8 mouse cellular contexts compared by ENCODE assay signal in the genomic region with DNA sequence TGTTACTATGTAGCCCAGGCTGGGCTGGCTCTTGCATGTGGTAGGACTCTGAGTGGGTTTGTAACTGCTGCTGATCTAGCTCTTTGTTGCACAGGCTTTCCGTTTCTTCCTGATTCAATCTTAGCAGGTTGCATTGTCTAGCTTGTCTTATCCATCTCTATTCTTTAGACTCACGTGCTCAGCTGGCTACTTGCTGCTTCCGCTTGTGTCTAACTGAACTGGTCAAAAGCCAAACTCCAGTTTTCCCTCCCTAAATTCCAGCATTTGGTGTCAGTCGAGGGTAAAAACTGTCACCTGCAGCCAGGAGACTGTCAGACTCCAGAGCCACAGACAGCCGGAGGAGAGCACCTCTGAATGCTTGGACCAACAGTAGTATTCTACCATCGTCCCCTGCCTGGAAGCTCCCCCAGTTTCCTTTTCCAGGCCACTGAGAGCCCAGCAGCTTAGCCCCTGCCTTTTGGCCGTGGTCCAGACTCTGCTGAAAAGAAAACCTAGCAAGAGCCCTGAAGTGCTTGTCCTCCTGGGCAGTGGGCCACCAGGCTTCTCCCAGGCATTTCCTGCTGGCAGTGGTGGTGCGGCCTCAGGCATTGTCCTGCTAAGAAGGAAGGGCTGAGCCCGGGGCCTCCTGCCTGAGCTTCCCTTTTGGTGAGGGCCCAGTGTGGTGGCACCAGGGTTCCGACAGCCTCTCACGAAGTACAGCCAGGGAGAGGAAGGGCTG. TPM values are rescaled to one million over a fixed set of nuclear protein-coding genes. Genes with fewer than 3 reads are reported as not detected.
A peak's percentile ranks its signal among the peaks of the same experiment; 100 is the strongest.
DNase-seq lines count a peak whose midpoint lies in the region; ATAC-seq and TF ChIP-seq lines count a peak whose summit lies in the region.

No protein-coding gene starts in this region.

- peak overlapping the region; percentile 4; the same call in 1 of the 2 replicates for H3K4me2 ChIP-seq in forebrain, embryonic 16.5 days (ENCODE audit: low read length)
- peak overlapping the region; percentile 32; the same call in 1 of the 2 replicates for H3K4me2 ChIP-seq in heart, postnatal 0 days (ENCODE audit: low read depth, low read length)
- H3K4me2 ChIP-seq in liver, postnatal 0 days (ENCODE audit: low read depth, low read length), result no peak overlapping the region

- TF ChIP-seq CTCF in brain, embryonic 14.5 days (IDR thresholded peaks at IDR 0.05; ENCODE audit: borderline replicate concordance, extremely low read depth, insufficient read depth, insufficient read length), result no peak
- peak; percentile 9; the same call in 1 of the 2 replicates for TF ChIP-seq CTCF in heart, postnatal 0 days (IDR thresholded peaks at IDR 0.05; ENCODE audit: low read depth)
- no peak for TF ChIP-seq CTCF in liver, postnatal 0 days (IDR thresholded peaks at IDR 0.05; ENCODE audit: low read depth)

- peak; percentile 73 for DNase-seq in 416B (ENCODE audit: low read depth)
- peak; percentile 95 for DNase-seq in brain, embryonic 14.5 days (ENCODE audit: low read depth)
- DNase-seq in heart, postnatal 0 days (ENCODE audit: low spot score), result peak; percentile 91
- peak; percentile 90 to 91 for DNase-seq in kidney, postnatal 36 days
- DNase-seq in liver, postnatal 0 days, result peak; percentile 42
- peak; percentile 78 for DNase-seq in right cerebral cortex, adult 18-20 months
- no peak for DNase-seq in thymus, postnatal 10 days (ENCODE audit: low spot score in 2 of 2)

- TF ChIP-seq EP300 in heart, postnatal 0 days (IDR thresholded peaks at IDR 0.05; ENCODE audit: low read depth), result peak; percentile 57; the same call in 1 of the 2 replicates
- no peak for TF ChIP-seq EP300 in liver, postnatal 0 days (IDR thresholded peaks at IDR 0.05; ENCODE audit: low read depth)

- peaks cover 14% of the 10 kb centered on the region for H3K9me3 ChIP-seq in forebrain, embryonic 16.5 days (ENCODE audit: control insufficient read depth, low read length)
- H3K9me3 ChIP-seq in heart, postnatal 0 days (replicated peaks; ENCODE audit: control insufficient read depth, low read length), result peaks cover 11% of the 10 kb centered on the region
- peaks cover 4% of the 10 kb centered on the region for H3K9me3 ChIP-seq in liver, postnatal 0 days (ENCODE audit: low read length)

- H3K27ac ChIP-seq in forebrain, embryonic 16.5 days (ENCODE audit: low read length), result peak overlapping the region; percentile 57
- peak overlapping the region; percentile 92 for H3K27ac ChIP-seq in heart, postnatal 0 days (ENCODE audit: low read depth)
- H3K27ac ChIP-seq in liver, postnatal 0 days (ENCODE audit: low read depth), result peak overlapping the region; percentile 13; the same call in 1 of the 2 replicates

- H3K27me3 ChIP-seq in forebrain, embryonic 16.5 days (replicated peaks; ENCODE audit: control insufficient read depth, insufficient read depth, low read length), result no peaks in the 10 kb centered on the region
- no peaks in the 10 kb centered on the region for H3K27me3 ChIP-seq in heart, postnatal 0 days (ENCODE audit: control insufficient read depth, insufficient read depth, low read length)
- peaks cover 16% of the 10 kb centered on the region; the same call in 1 of the 2 replicates for H3K27me3 ChIP-seq in liver, postnatal 0 days (ENCODE audit: insufficient read depth, low read length)

- ATAC-seq in forebrain, embryonic 16.5 days, result peak; percentile 37
- peak; percentile 77 for ATAC-seq in heart, postnatal 0 days (ENCODE audit: insufficient read depth, low read depth)
- 0 out of 2 replicates have a peak, but pooled peaks have one; percentile 9 for ATAC-seq in liver, postnatal 0 days

- no peak overlapping the region; the same call in 1 of the 2 replicates for H3K9ac ChIP-seq in forebrain, embryonic 16.5 days (replicated peaks; ENCODE audit: low read depth, low read length)
- H3K9ac ChIP-seq in heart, postnatal 0 days (replicated peaks; ENCODE audit: low read depth, low read length), result peak overlapping the region; percentile 38; the same call in 1 of the 2 replicates
- H3K9ac ChIP-seq in liver, postnatal 0 days (replicated peaks), result no peak overlapping the region

- 10% methylated on average over 11 of the region's 11 CpGs for WGBS in forebrain, embryonic 16.5 days
- WGBS in heart, postnatal 0 days, result 15% methylated on average over 11 of the region's 11 CpGs
- 42% methylated on average over 11 of the region's 11 CpGs for WGBS in liver, postnatal 0 days (ENCODE audit: insufficient replicate concordance)

- H3K4me3 ChIP-seq in forebrain, embryonic 16.5 days (replicated peaks; ENCODE audit: low read length), result no peak overlapping the region
- no peak overlapping the region for H3K4me3 ChIP-seq in heart, postnatal 0 days (ENCODE audit: low read depth, low read length)
- H3K4me3 ChIP-seq in liver, postnatal 0 days (ENCODE audit: low read depth, low read length), result no peak overlapping the region

- H3K4me1 ChIP-seq in forebrain, embryonic 16.5 days (replicated peaks; ENCODE audit: control insufficient read depth, insufficient read depth, low read length), result peaks cover 30% of the 10 kb centered on the region
- H3K4me1 ChIP-seq in heart, postnatal 0 days (ENCODE audit: control insufficient read depth, insufficient read depth), result peaks cover 11% of the 10 kb centered on the region; the same call in 1 of the 2 replicates
- H3K4me1 ChIP-seq in liver, postnatal 0 days (ENCODE audit: insufficient read depth), result peaks cover 12% of the 10 kb centered on the region

- TF ChIP-seq POLR2A in brain, embryonic 14.5 days (IDR thresholded peaks at IDR 0.05; ENCODE audit: borderline replicate concordance, extremely low read depth, insufficient read depth, insufficient read length, poor library complexity, severe bottlenecking), result no peak

- H3K36me3 ChIP-seq in forebrain, embryonic 16.5 days (ENCODE audit: control insufficient read depth, insufficient read depth), result peaks cover 9% of the 10 kb centered on the region; the same call in 1 of the 2 replicates
- no peaks in the 10 kb centered on the region for H3K36me3 ChIP-seq in heart, postnatal 0 days (replicated peaks; ENCODE audit: control insufficient read depth, insufficient read depth, low read length)
- no peaks in the 10 kb centered on the region; the same call in 1 of the 2 replicates for H3K36me3 ChIP-seq in liver, postnatal 0 days (replicated peaks; ENCODE audit: insufficient read depth, low read length)

RNA-seq across cellular contexts. Expression of a gene that starts 2.1 kb away (rescaled TPM):
- 124 and 134 TPM in 2 replicates for polyA plus RNA-seq in brain, embryonic 14.5 days (2012; rRNA removed)
- polyA plus RNA-seq in forebrain, embryonic 16.5 days (2015; fragmentation: Nextera tagmentation; extraction: Ambion mirVana), result 92.5 and 106 TPM in 2 replicates
- total RNA-seq in heart, postnatal 0 days (2014; rRNA removed; ENCODE audit: low replicate concordance), result 31.1 and 33.5 TPM in 2 replicates
- polyA plus RNA-seq in heart, postnatal 0 days (2015; fragmentation: Nextera tagmentation; extraction: Ambion mirVana), result 11.8 and 14.6 TPM in 2 replicates
- 0.73 and 0.89 TPM in 2 replicates for polyA plus RNA-seq in liver, postnatal 0 days (2015; fragmentation: Nextera tagmentation; extraction: Ambion mirVana)

RNA-seq across cellular contexts. Expression of a gene that starts 34.6 kb away (rescaled TPM):
- polyA plus RNA-seq in brain, embryonic 14.5 days (2012; rRNA removed), result 28.6 and 29.1 TPM in 2 replicates
- 61.1 and 63.1 TPM in 2 replicates for polyA plus RNA-seq in forebrain, embryonic 16.5 days (2015; fragmentation: Nextera tagmentation; extraction: Ambion mirVana)
- 11.6 and 15.8 TPM in 2 replicates for total RNA-seq in heart, postnatal 0 days (2014; rRNA removed; ENCODE audit: low replicate concordance)
- polyA plus RNA-seq in heart, postnatal 0 days (2015; fragmentation: Nextera tagmentation; extraction: Ambion mirVana), result 29.9 and 32.8 TPM in 2 replicates
- polyA plus RNA-seq in liver, postnatal 0 days (2015; fragmentation: Nextera tagmentation; extraction: Ambion mirVana), result 25.4 and 25.6 TPM in 2 replicates

RNA-seq across cellular contexts. Expression of a gene that starts 46.7 kb away (rescaled TPM):
- polyA plus RNA-seq in brain, embryonic 14.5 days (2012; rRNA removed), result 9.0 and 13.8 TPM in 2 replicates
- polyA plus RNA-seq in forebrain, embryonic 16.5 days (2015; fragmentation: Nextera tagmentation; extraction: Ambion mirVana), result 11.3 and 12.4 TPM in 2 replicates
- total RNA-seq in heart, postnatal 0 days (2014; rRNA removed; ENCODE audit: low replicate concordance), result 40.6 and 46.0 TPM in 2 replicates
- polyA plus RNA-seq in heart, postnatal 0 days (2015; fragmentation: Nextera tagmentation; extraction: Ambion mirVana), result 16.2 and 17.1 TPM in 2 replicates
- 6.1 and 6.8 TPM in 2 replicates for polyA plus RNA-seq in liver, postnatal 0 days (2015; fragmentation: Nextera tagmentation; extraction: Ambion mirVana)

Comparison
In these comparisons a context has a peak if more than half of its experiments do, and no peak if none do; other contexts are left out.
1. DNase-seq: peak in 416B (single experiment), brain, embryonic 14.5 days (single experiment), heart, postnatal 0 days (single experiment), kidney, postnatal 36 days (2 of 2), liver, postnatal 0 days (single experiment) and right cerebral cortex, adult 18-20 months (single experiment); none in thymus, postnatal 10 days (0 of 2).
2. ATAC-seq: peak in every context shown above with its lines; median percentile 77 in heart, postnatal 0 days; 37 in forebrain, embryonic 16.5 days; 9 in liver, postnatal 0 days.
3. H3K27ac ChIP-seq: peak in every context shown above with its lines; median percentile 92 in heart, postnatal 0 days; 57 in forebrain, embryonic 16.5 days; 13 in liver, postnatal 0 days.